Mouse (Mus musculus) myocyte (in vitro differentiated cells): ENCODE measurements around the gene Uqcrc1. TPM values are rescaled to one million over a fixed set of nuclear protein-coding genes. Genes with fewer than 3 reads are reported as not detected.

Experiments used
- H3K27me3 ChIP-seq: one replicate; pipeline ENCODE4 v1.6.1; 2011; ENCODE audit not compliant: control insufficient read depth, insufficient read depth, insufficient read length
- H3K36me3 ChIP-seq: one replicate; pipeline ENCODE4 v1.6.1; 2011; ENCODE audit not compliant: control insufficient read depth, insufficient read depth
- H3K4me2 ChIP-seq: one replicate; pipeline ENCODE4 v1.6.1; 2011; ENCODE audit warnings: low read depth, control low read depth
- H3K4me3 ChIP-seq: one replicate; pipeline ENCODE4 v1.5.1; 2011; ENCODE audit warnings: mild to moderate bottlenecking, control low read depth, moderate library complexity
- H3K79me2 ChIP-seq: one replicate; pipeline ENCODE4 v1.6.1; 2011; ENCODE audit not compliant: control insufficient read depth, insufficient read depth
- H3ac ChIP-seq: one replicate; pipeline ENCODE4 v1.6.1; 2011; ENCODE audit not compliant: control insufficient read depth, insufficient read length
- CEBPB ChIP-seq: IDR thresholded peaks from 2 replicates; pipeline ENCODE4 v1.6.1; 2011; ENCODE audit warnings: mild to moderate bottlenecking, moderate library complexity; ENCODE audit not compliant: poor library complexity, insufficient read depth, severe bottlenecking
- E2F4 ChIP-seq: IDR thresholded peaks from one replicate; pipeline ENCODE4 v1.6.1; 2011; ENCODE audit warnings: mild to moderate bottlenecking, control low read depth, moderate library complexity; ENCODE audit not compliant: insufficient read depth
- MAX ChIP-seq: IDR thresholded peaks from one replicate; pipeline ENCODE4 v1.6.1; 2011; ENCODE audit warnings: low read depth, mild to moderate bottlenecking, control low read depth
- MYOD1 ChIP-seq, 3 experiments: IDR thresholded peaks; one replicate each; pipeline ENCODE4 v1.6.1; 2011; ENCODE audit warnings: control low read depth in 2 of 3, low read depth in 2 of 3, mild to moderate bottlenecking in 2 of 3, moderate library complexity in 1 of 3; ENCODE audit not compliant: insufficient read length in 2 of 3, control insufficient read depth in 1 of 3
- MYOG ChIP-seq, 3 experiments: IDR thresholded peaks; one replicate each; pipeline ENCODE4 v1.6.1; 2011; ENCODE audit warnings: control low read depth in 2 of 3, low read depth in 2 of 3, mild to moderate bottlenecking in 2 of 3; ENCODE audit not compliant: insufficient read length in 2 of 3, control insufficient read depth in 1 of 3, insufficient read depth in 1 of 3
- POLR2A ChIP-seq: IDR thresholded peaks from one replicate; pipeline ENCODE4 v1.6.1; 2011; ENCODE audit warnings: low read depth, mild to moderate bottlenecking, control low read depth, moderate library complexity; ENCODE audit not compliant: insufficient read length
- POLR2AphosphoS2 ChIP-seq: IDR thresholded peaks from one replicate; pipeline ENCODE4 v1.6.1; 2011; ENCODE audit warnings: low read depth, control low read depth; ENCODE audit not compliant: insufficient read length
- REST ChIP-seq: IDR thresholded peaks from one replicate; pipeline ENCODE4 v1.6.1; 2011; ENCODE audit warnings: mild to moderate bottlenecking, control low read depth, moderate library complexity; ENCODE audit not compliant: insufficient read depth, insufficient read length
- SRF ChIP-seq: IDR thresholded peaks from one replicate; pipeline ENCODE4 v1.6.1; 2011; ENCODE audit warnings: low read depth; ENCODE audit not compliant: control insufficient read depth, insufficient read length
- TCF12 ChIP-seq: IDR thresholded peaks from one replicate; pipeline ENCODE4 v1.6.1; 2011; ENCODE audit warnings: mild to moderate bottlenecking, control low read depth; ENCODE audit not compliant: poor library complexity, insufficient read depth, severe bottlenecking
- TCF3 ChIP-seq: IDR thresholded peaks from one replicate; pipeline ENCODE4 v1.6.1; 2011; ENCODE audit warnings: low read depth, control low read depth; ENCODE audit not compliant: insufficient read length
- USF1 ChIP-seq: IDR thresholded peaks from one replicate; pipeline ENCODE4 v1.6.1; 2011; ENCODE audit warnings: low read depth, mild to moderate bottlenecking, control low read depth, moderate library complexity
- polyA plus RNA-seq: library from polyadenylated mRNA; unstranded; fragments of >200 nt; fragmentation: generic; extraction: Trizol; gene quantifications from one replicate; pipeline ENCODE4 v1.2.1, GENCODE M21; 2012; ENCODE audit warnings: missing spikeins

Uqcrc1 gene
- polyA plus RNA-seq, 1 experiment: 468 TPM

DNA sequence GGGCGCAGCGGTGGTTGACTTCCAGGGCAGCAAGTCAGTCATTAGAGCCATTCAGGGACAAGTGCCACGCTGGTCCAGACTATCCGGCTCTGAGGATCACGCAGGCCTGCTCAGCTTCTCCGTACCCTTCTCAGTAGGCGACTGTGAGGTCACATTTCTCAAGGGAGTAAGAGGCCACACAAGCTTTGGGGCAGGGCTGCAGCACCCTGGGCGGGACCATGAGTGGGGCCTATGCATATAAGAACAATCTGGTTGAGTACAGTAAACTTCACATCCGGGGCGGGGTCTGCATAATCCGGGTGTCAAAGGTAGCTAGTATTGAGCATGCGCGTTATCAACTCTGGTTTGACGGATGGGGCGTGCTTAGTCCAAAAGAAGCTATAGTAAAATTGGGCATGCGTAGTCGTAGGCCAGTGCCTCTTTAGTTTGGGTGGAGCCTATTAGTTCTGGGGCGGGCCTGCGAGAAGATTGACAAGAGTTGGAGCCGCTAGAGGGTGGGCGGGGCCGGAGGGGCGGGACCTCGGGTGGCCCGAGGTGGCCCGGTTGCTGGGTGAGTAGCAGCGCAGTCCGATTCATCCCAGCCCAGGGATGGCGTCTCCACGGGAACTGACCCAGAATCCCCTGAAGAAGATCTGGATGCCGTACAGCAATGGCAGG lies 55.1 kb downstream of the Uqcrc1 start, which contains the start of gene Pfkfb4:
Pfkfb4 (plus strand) TSS at position 351 of the 657 bp plus-strand sequence.
- Histone ChIP-seq H3K79me2 (peaks cover 6% of the 10 kb centered on the region), H3K4me2 (peak within 1 kb of the TSS; percentile 91), H3K36me3 (no peaks in the 10 kb centered on the region), H3K4me3 (peak within 1 kb of the TSS; percentile 35), H3K27me3 (no peaks in the 10 kb centered on the region), H3ac (no peak within 1 kb of the TSS)
- no peak for TF ChIP-seq MAX
- TF ChIP-seq TCF12: no peak
- TF ChIP-seq SRF: peak; percentile 67
- peak; percentile 93 for TF ChIP-seq POLR2AphosphoS2
- TF ChIP-seq POLR2A: peak; percentile 93

DNA sequence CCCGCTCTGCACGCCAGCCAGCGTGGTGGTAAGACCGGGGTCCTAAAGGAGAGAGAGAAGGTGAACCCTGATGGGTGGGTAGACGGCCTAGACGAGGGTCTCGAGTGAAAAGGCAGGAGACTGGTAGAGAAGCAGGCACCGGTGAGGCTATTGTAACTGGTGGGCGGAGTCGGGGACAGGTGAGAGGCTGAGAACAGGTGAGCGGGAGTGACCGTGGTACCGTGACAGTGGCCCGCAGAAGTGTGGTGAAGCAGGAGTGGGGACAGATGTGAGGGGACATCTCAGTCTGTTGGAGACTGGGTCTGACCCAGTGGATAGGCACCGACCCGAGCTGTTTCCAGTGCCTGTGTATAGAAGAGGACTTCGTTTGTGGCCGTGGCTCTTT lies 55.6 kb downstream of the Uqcrc1 start:
- Histone ChIP-seq H3K36me3 (no peaks in the 10 kb centered on the region), H3K4me3 (peak overlapping the region; percentile 35), H3K27me3 (no peaks in the 10 kb centered on the region), H3K79me2 (peaks cover 6% of the 10 kb centered on the region), H3K4me2 (peak overlapping the region; percentile 81), H3ac (no peak overlapping the region)
- no peak for TF ChIP-seq USF1
- TF ChIP-seq MYOD1 (IDR thresholded peaks at IDR 0.05; ENCODE audit: control insufficient read depth in 1 of 3, insufficient read length in 2 of 3, low read depth in 2 of 3): no peak
- TF ChIP-seq E2F4: no peak
- no peak for TF ChIP-seq MAX
- TF ChIP-seq POLR2A: no peak
- no peak for TF ChIP-seq SRF
- TF ChIP-seq POLR2AphosphoS2: no peak
- TF ChIP-seq CEBPB: no peak

DNA sequence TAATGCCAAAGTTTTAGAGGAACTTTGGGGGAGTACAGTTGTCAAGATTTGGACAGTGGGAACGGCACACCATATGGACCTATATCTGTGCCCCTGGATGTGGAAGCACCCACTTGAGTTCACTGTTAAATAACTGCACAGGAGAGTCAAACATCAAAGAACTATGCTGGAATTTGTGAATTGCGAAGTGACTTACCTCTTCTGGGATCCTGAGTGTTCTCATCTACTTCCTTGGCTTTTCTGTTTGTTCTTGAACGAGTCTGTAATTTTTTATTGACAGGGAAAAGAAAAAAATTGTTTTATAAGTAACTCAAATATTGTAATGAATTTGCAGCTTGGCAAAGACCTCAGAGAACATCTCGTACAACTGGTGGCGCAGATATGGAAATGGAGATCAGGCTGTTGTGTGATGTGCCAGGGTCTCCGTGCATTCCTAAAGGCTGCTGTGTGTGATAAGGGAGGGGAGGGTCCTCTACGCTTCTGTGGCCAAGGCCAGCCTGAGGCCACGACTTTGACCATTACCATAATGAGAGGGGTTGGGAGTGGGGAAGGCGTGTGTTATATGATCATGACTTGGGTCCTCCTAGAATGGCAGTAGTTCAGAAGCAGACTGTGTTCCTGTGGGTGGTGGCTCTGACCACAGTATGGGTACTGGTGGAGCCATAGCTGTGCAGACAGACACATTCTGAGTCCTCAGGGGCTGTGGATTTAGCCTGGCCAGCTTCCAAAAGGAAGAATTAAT lies 56.4 kb downstream of the Uqcrc1 start:
- Histone ChIP-seq H3K79me2 (peaks cover 6% of the 10 kb centered on the region), H3K36me3 (no peaks in the 10 kb centered on the region), H3K27me3 (no peaks in the 10 kb centered on the region), H3K4me2 (peak overlapping the region; percentile 81), H3K4me3 (peak overlapping the region; percentile 35), H3ac (no peak overlapping the region)
- TF ChIP-seq POLR2AphosphoS2: no peak
- no peak for TF ChIP-seq TCF3
- TF ChIP-seq TCF12: no peak
- TF ChIP-seq MYOD1 (IDR thresholded peaks at IDR 0.05; ENCODE audit: control insufficient read depth in 1 of 3, insufficient read length in 2 of 3, low read depth in 2 of 3): no peak
- no peak for TF ChIP-seq REST
- no peak for TF ChIP-seq CEBPB
- TF ChIP-seq E2F4: no peak
- TF ChIP-seq MAX: no peak

DNA sequence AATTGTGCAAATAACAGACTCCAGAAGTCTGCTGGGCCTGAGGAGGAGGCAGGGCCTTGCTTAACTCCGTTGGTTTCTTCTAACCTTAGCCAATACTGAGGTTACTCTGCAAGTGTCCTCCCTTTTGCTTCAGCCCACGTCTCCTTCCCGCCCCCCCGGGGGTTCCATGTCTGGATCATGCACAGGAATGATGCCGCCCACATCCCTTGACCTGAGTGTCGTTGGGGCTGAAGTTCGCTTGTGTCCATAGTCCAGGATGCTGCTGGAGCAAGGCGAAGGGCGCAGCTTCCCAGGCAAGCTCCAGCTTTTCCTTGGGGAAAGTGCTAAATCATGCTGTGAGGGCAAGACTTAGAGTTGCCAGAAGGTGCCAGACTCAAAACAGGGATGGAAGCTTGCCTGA lies 60.0 kb downstream of the Uqcrc1 start:
- TF ChIP-seq MYOD1 (IDR thresholded peaks at IDR 0.05; ENCODE audit: control insufficient read depth in 1 of 3, insufficient read length in 2 of 3, low read depth in 2 of 3) (no peak), TCF3 (no peak), MAX (no peak), E2F4 (no peak), SRF (no peak), POLR2AphosphoS2 (no peak), USF1 (no peak), MYOG (IDR thresholded peaks at IDR 0.05; ENCODE audit: control insufficient read depth in 1 of 3, insufficient read depth in 1 of 3, insufficient read length in 2 of 3, low read depth in 2 of 3) (no peak), REST (no peak), CEBPB (no peak), TCF12 (no peak), POLR2A (no peak)
- no peaks in the 10 kb centered on the region for H3K36me3 ChIP-seq

More for the DNA sequence above, 60.0 kb downstream of the Uqcrc1 start:
- H3ac ChIP-seq: no peak overlapping the region
- no peak overlapping the region for H3K4me3 ChIP-seq
- H3K27me3 ChIP-seq: no peaks in the 10 kb centered on the region
- H3K4me2 ChIP-seq: no peak overlapping the region
- peaks cover 6% of the 10 kb centered on the region for H3K79me2 ChIP-seq
